ENCODE assay signal across 14 mouse cellular contexts in the genomic region with DNA sequence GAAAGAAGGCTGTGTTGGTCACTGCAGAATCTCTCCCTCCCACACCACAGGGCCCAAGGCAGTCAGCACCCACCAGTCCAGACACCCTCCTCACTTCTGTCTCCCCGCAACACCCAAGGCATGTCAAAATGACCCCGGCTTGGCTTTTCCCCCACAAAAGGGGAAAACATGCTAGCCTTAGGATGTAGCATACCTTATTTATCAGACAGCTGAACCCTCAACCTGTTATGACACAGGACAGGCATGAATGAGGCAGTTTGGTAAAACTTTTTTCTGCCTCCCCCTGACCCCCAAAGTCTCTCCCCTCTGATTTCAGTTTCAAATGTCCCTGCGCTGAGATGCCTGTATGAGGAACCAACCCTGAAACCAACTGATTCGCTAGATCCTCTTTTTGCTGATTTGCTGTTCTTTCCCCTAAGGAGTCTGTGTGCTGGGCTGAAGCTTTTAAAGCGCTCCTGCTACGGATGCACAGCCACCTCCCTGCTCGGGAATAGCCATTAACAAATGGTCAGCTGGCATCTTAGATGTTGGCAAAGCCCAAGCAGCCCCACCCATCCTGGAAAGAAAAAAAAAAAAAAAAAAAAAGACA. TPM values are rescaled to one million over a fixed set of nuclear protein-coding genes. Genes with fewer than 3 reads are reported as not detected.
DNase-seq lines count a peak whose midpoint lies in the region; ATAC-seq and TF ChIP-seq lines count a peak whose summit lies in the region.
"Had no signal": no experiment of that assay in that cellular context is flagged by ENCODE, and none has a peak within 500 bp of the region (broad histone marks: within the 10 kb centered on the region; RNA-seq: fewer than 3 reads in every experiment).

No protein-coding gene starts in this region.

- H3K9ac ChIP-seq in midbrain, embryonic 11.5 days (ENCODE audit: low read length), result no peak overlapping the region
- H3K9ac ChIP-seq in midbrain, postnatal 0 days (replicated peaks; ENCODE audit: low read length, poor library complexity, severe bottlenecking), result no peak overlapping the region
- H3K9ac ChIP-seq in liver, embryonic 16.5 days (ENCODE audit: low read depth, low read length), result no peak overlapping the region

- H3K4me3 ChIP-seq in midbrain, embryonic 11.5 days (ENCODE audit: low read depth, low read length), result no peak overlapping the region
- no peak overlapping the region for H3K4me3 ChIP-seq in midbrain, postnatal 0 days (ENCODE audit: low read depth, low read length)
- peak overlapping the region; percentile 2; the same call in 1 of the 2 replicates for H3K4me3 ChIP-seq in liver, embryonic 16.5 days (ENCODE audit: low read depth, low read length)
- H3K4me3 ChIP-seq: erythroblast, embryonic 14.5 days; hindbrain, embryonic 12.5 days; left cerebral cortex, adult 2 months; midbrain, embryonic 10.5 days had no signal

- peak; percentile 95 for DNase-seq in heart, adult 11 months
- DNase-seq in heart, postnatal 4 days, result no peak
- DNase-seq in midbrain, embryonic 11.5 days (ENCODE audit: low spot score, missing footprints), result peak; percentile 61
- no peak for DNase-seq in midbrain, postnatal 0 days (ENCODE audit: low spot score)
- DNase-seq in splenic B cell, adult 2 months (ENCODE audit: low read depth, low spot score), result peak; percentile 81
- no peak for DNase-seq in frontal cortex, postnatal 10 days (ENCODE audit: low spot score in 2 of 2)
- DNase-seq: cerebellum, adult 11-12 months; thymus, adult 2 months had no signal

- 83% methylated on average over 7 of the region's 7 CpGs for WGBS in midbrain, embryonic 11.5 days
- WGBS in midbrain, postnatal 0 days, result 76% methylated on average over 7 of the region's 7 CpGs
- WGBS in liver, embryonic 16.5 days (ENCODE audit: insufficient replicate concordance), result 44% methylated on average over 7 of the region's 7 CpGs

- H3K27me3 ChIP-seq in midbrain, embryonic 11.5 days (ENCODE audit: control insufficient read depth, insufficient read depth, low read length), result peaks cover 5% of the 10 kb centered on the region; the same call in 1 of the 2 replicates
- H3K27me3 ChIP-seq in midbrain, postnatal 0 days (ENCODE audit: insufficient read depth, low read length), result no peaks in the 10 kb centered on the region
- no peaks in the 10 kb centered on the region for H3K27me3 ChIP-seq in liver, embryonic 16.5 days (ENCODE audit: control insufficient read depth, insufficient read depth, low read depth, low read length)
- H3K27me3 ChIP-seq in splenic B cell, adult 2 months (ENCODE audit: control insufficient read depth, insufficient read depth, low read length, poor library complexity, severe bottlenecking), result no peaks in the 10 kb centered on the region

- ATAC-seq in midbrain, embryonic 11.5 days (ENCODE audit: low FRiP score), result no peak
- no peak for ATAC-seq in midbrain, postnatal 0 days (ENCODE audit: low FRiP score)
- ATAC-seq in liver, embryonic 16.5 days (ENCODE audit: low read depth), result no peak
- ATAC-seq in megakaryocyte-erythroid progenitor cell, adult 5-6 weeks (replicated peaks; ENCODE audit: low FRiP score, low TSS enrichment, poor library complexity, severe bottlenecking), result no peak

- peaks cover 5% of the 10 kb centered on the region for H3K4me1 ChIP-seq in midbrain, embryonic 11.5 days (ENCODE audit: control insufficient read depth, insufficient read depth, low read length)
- no peaks in the 10 kb centered on the region for H3K4me1 ChIP-seq in midbrain, postnatal 0 days (ENCODE audit: insufficient read depth, low read length)
- H3K4me1 ChIP-seq in liver, embryonic 16.5 days (ENCODE audit: control insufficient read depth, low read depth, low read length), result peaks cover 21% of the 10 kb centered on the region

- no peak overlapping the region for H3K4me2 ChIP-seq in midbrain, embryonic 11.5 days
- no peak overlapping the region for H3K4me2 ChIP-seq in midbrain, postnatal 0 days (ENCODE audit: low read depth, low read length, poor library complexity, severe bottlenecking)
- H3K4me2 ChIP-seq in liver, embryonic 16.5 days (ENCODE audit: low read depth, low read length), result peak overlapping the region; percentile 26
- H3K4me2 ChIP-seq: hindbrain, embryonic 12.5 days had no signal

- H3K36me3 ChIP-seq in midbrain, embryonic 11.5 days (ENCODE audit: control insufficient read depth, insufficient read depth, low read length), result no peaks in the 10 kb centered on the region
- H3K36me3 ChIP-seq in midbrain, postnatal 0 days (ENCODE audit: insufficient read depth, low read length), result no peaks in the 10 kb centered on the region
- no peaks in the 10 kb centered on the region for H3K36me3 ChIP-seq in liver, embryonic 16.5 days (ENCODE audit: control insufficient read depth, insufficient read depth)
- H3K36me3 ChIP-seq in splenic B cell, adult 2 months (ENCODE audit: control insufficient read depth, insufficient read depth, low read length, poor library complexity, severe bottlenecking), result no peaks in the 10 kb centered on the region
- H3K36me3 ChIP-seq: hindbrain, embryonic 12.5 days; midbrain, embryonic 10.5 days had no signal

- TF ChIP-seq CTCF in midbrain, postnatal 0 days (IDR thresholded peaks at IDR 0.05), result no peak

- no peak overlapping the region for H3K27ac ChIP-seq in midbrain, embryonic 11.5 days (ENCODE audit: low read depth, low read length)
- H3K27ac ChIP-seq in midbrain, postnatal 0 days (ENCODE audit: low read depth, low read length), result no peak overlapping the region
- peak overlapping the region; percentile 23 for H3K27ac ChIP-seq in liver, embryonic 16.5 days (ENCODE audit: low read length)

- no peaks in the 10 kb centered on the region for H3K9me3 ChIP-seq in midbrain, embryonic 11.5 days (ENCODE audit: control insufficient read depth, low read length)
- H3K9me3 ChIP-seq in midbrain, postnatal 0 days (ENCODE audit: low read length), result no peaks in the 10 kb centered on the region
- H3K9me3 ChIP-seq in liver, embryonic 16.5 days (replicated peaks; ENCODE audit: control insufficient read depth, low read length), result no peaks in the 10 kb centered on the region
- H3K9me3 ChIP-seq: hindbrain, embryonic 12.5 days; midbrain, embryonic 10.5 days had no signal

RNA-seq across cellular contexts. Expression of gene Slc7a7, which starts 8.4 kb away (rescaled TPM):
- total RNA-seq in heart, postnatal 4 days (2021), result 1 to 10 TPM; 5.2 to 7.8 TPM
- 4.3 and 4.7 TPM in 2 replicates for polyA plus RNA-seq in midbrain, embryonic 11.5 days (2014; fragmentation: Nextera tagmentation; extraction: Ambion mirVana)
- total RNA-seq in midbrain, postnatal 0 days (2014; rRNA removed), result 3.9 and 7.7 TPM in 2 replicates
- polyA plus RNA-seq in midbrain, postnatal 0 days (2015; fragmentation: Nextera tagmentation; extraction: Ambion mirVana), result 2.4 and 2.9 TPM in 2 replicates
- polyA plus RNA-seq in liver, embryonic 16.5 days (2015; fragmentation: Nextera tagmentation; extraction: Ambion mirVana), result 9.5 and 10.5 TPM in 2 replicates
- 8.8 and 12.9 TPM in 2 replicates for total RNA-seq in megakaryocyte-erythroid progenitor cell, adult 5-6 weeks (2014; fragmentation: Nextera tagmentation)
- total RNA-seq in megakaryocyte-erythroid progenitor cell, adult 5-6 weeks (2017), result 8.2 and 10.6 TPM in 2 replicates

RNA-seq across cellular contexts. Expression of gene Mrpl52, which starts 17.6 kb away (rescaled TPM):
- 100 to 1,000 TPM; 185 to 194 TPM for total RNA-seq in heart, postnatal 4 days (2021)
- polyA plus RNA-seq in midbrain, embryonic 11.5 days (2014; fragmentation: Nextera tagmentation; extraction: Ambion mirVana), result 238 and 253 TPM in 2 replicates
- total RNA-seq in midbrain, postnatal 0 days (2014; rRNA removed), result 98.6 and 104 TPM in 2 replicates
- 296 and 303 TPM in 2 replicates for polyA plus RNA-seq in midbrain, postnatal 0 days (2015; fragmentation: Nextera tagmentation; extraction: Ambion mirVana)
- polyA plus RNA-seq in liver, embryonic 16.5 days (2015; fragmentation: Nextera tagmentation; extraction: Ambion mirVana), result 161 and 178 TPM in 2 replicates
- total RNA-seq in megakaryocyte-erythroid progenitor cell, adult 5-6 weeks (2014; fragmentation: Nextera tagmentation), result 504 and 507 TPM in 2 replicates
- 266 and 434 TPM in 2 replicates for total RNA-seq in megakaryocyte-erythroid progenitor cell, adult 5-6 weeks (2017)

RNA-seq across cellular contexts. Expression of gene Mmp14, which starts 22.3 kb away (rescaled TPM):
- total RNA-seq in heart, postnatal 4 days (2021), result 100 to 1,000 TPM; 129 to 131 TPM
- 57.4 and 57.5 TPM in 2 replicates for polyA plus RNA-seq in midbrain, embryonic 11.5 days (2014; fragmentation: Nextera tagmentation; extraction: Ambion mirVana)
- 46.4 and 48.9 TPM in 2 replicates for total RNA-seq in midbrain, postnatal 0 days (2014; rRNA removed)
- 40.6 and 41.8 TPM in 2 replicates for polyA plus RNA-seq in midbrain, postnatal 0 days (2015; fragmentation: Nextera tagmentation; extraction: Ambion mirVana)
- polyA plus RNA-seq in liver, embryonic 16.5 days (2015; fragmentation: Nextera tagmentation; extraction: Ambion mirVana), result 22.9 and 25.3 TPM in 2 replicates
- total RNA-seq in megakaryocyte-erythroid progenitor cell, adult 5-6 weeks (2014; fragmentation: Nextera tagmentation), result 39.2 and 44.9 TPM in 2 replicates
- 23.4 and 37.2 TPM in 2 replicates for total RNA-seq in megakaryocyte-erythroid progenitor cell, adult 5-6 weeks (2017)

RNA-seq across cellular contexts. Expression of gene Oxa1l, which starts 48.5 kb away (rescaled TPM):
- total RNA-seq in heart, postnatal 4 days (2021), result 100 to 1,000 TPM; 114 to 126 TPM
- polyA plus RNA-seq in midbrain, embryonic 11.5 days (2014; fragmentation: Nextera tagmentation; extraction: Ambion mirVana), result 44.2 and 45.9 TPM in 2 replicates
- total RNA-seq in midbrain, postnatal 0 days (2014; rRNA removed), result 89.2 and 93.9 TPM in 2 replicates
- polyA plus RNA-seq in midbrain, postnatal 0 days (2015; fragmentation: Nextera tagmentation; extraction: Ambion mirVana), result 68.5 and 71.7 TPM in 2 replicates
- polyA plus RNA-seq in liver, embryonic 16.5 days (2015; fragmentation: Nextera tagmentation; extraction: Ambion mirVana), result 15.9 and 17.9 TPM in 2 replicates
- total RNA-seq in megakaryocyte-erythroid progenitor cell, adult 5-6 weeks (2014; fragmentation: Nextera tagmentation), result 69.1 and 70.3 TPM in 2 replicates
- 32.5 and 51.1 TPM in 2 replicates for total RNA-seq in megakaryocyte-erythroid progenitor cell, adult 5-6 weeks (2017)

RNA-seq across cellular contexts. Expression of gene Lrp10, which starts 54.8 kb away (rescaled TPM):
- total RNA-seq in heart, postnatal 4 days (2021), result 10 to 100 TPM; 81.3 to 81.5 TPM
- 15.8 and 19.5 TPM in 2 replicates for polyA plus RNA-seq in midbrain, embryonic 11.5 days (2014; fragmentation: Nextera tagmentation; extraction: Ambion mirVana)
- total RNA-seq in midbrain, postnatal 0 days (2014; rRNA removed), result 40.2 and 42.1 TPM in 2 replicates
- polyA plus RNA-seq in midbrain, postnatal 0 days (2015; fragmentation: Nextera tagmentation; extraction: Ambion mirVana), result 29.7 and 31.9 TPM in 2 replicates
- polyA plus RNA-seq in liver, embryonic 16.5 days (2015; fragmentation: Nextera tagmentation; extraction: Ambion mirVana), result 17.9 and 19.3 TPM in 2 replicates
- 38.4 and 38.6 TPM in 2 replicates for total RNA-seq in megakaryocyte-erythroid progenitor cell, adult 5-6 weeks (2014; fragmentation: Nextera tagmentation)
- total RNA-seq in megakaryocyte-erythroid progenitor cell, adult 5-6 weeks (2017), result 13.0 and 19.9 TPM in 2 replicates

Comparison
In these comparisons a context has a peak if more than half of its experiments do, and no peak if none do; other contexts are left out.
1. DNase-seq: peak in heart, adult 11 months (single experiment), midbrain, embryonic 11.5 days (single experiment) and splenic B cell, adult 2 months (single experiment); none in heart, postnatal 4 days (single experiment), midbrain, postnatal 0 days (single experiment) and frontal cortex, postnatal 10 days (0 of 2).